Mouse (Mus musculus): ENCODE data around the gene Lsamp. TPM values are rescaled to one million over a fixed set of nuclear protein-coding genes. Genes with fewer than 3 reads are reported as not detected.

The Lsamp gene
- total and polyA plus RNA-seq, 3 experiments, result 0.97 to 2.3 (median 1.1) TPM

DNA sequence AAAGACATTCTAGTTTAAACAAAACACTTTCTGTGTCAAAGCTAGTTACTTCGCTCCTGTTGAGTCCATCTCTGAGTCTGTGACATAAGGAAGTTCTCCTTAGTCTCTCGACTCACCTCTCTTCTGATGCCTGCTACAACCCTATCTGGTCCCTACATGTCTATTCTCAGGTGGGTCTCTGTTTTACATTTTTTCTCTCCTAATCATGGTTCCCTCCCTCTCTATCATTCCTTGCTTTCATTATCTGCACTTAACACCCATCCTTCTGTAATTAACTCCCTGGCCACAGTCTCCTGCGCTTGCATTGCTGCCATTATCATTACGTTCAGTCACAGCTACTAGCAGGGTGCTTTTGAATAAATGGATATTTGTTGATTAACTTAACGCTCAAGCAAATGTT, 726.3 kb downstream of the Lsamp start:
- no peaks in the 10 kb centered on the region for H3K79me2 ChIP-seq (replicated peaks; ENCODE audit: control insufficient read depth, insufficient read depth, low read length)
- no peak for TF ChIP-seq POLR2A (IDR thresholded peaks at IDR 0.05; ENCODE audit: insufficient read depth, low read depth, low read length)
- no peak for TF ChIP-seq EP300 (IDR thresholded peaks at IDR 0.05; ENCODE audit: insufficient read depth, low read depth, low read length)
- no peak for TF ChIP-seq CTCF (IDR thresholded peaks at IDR 0.05)
- intact Hi-C loops (cut with DNase I), result no loop called here
- H3K4me1 ChIP-seq (ENCODE audit: control insufficient read depth, insufficient read depth, low read length), result no peaks in the 10 kb centered on the region
- H3K27me3 ChIP-seq (ENCODE audit: control insufficient read depth, insufficient read depth, low read length), result no peaks in the 10 kb centered on the region
- no peak overlapping the region for H3K27ac ChIP-seq
- no peaks in the 10 kb centered on the region; the same call in 1 of the 2 replicates for H3K36me3 ChIP-seq (ENCODE audit: control insufficient read depth, insufficient read depth, low read length)
- H3K4me3 ChIP-seq, result no peak overlapping the region
- 74% methylated on average over 5 of the region's 5 CpGs for WGBS
- DNase-seq, result no peak
- H3K9ac ChIP-seq (ENCODE audit: low read depth, low read length), result no peak overlapping the region

GRCm38 (mm10) chr16:40713725-40714124, 729.6 kb downstream of the Lsamp start:
- Histone ChIP-seq H3K36me3 (ENCODE audit: control insufficient read depth, insufficient read depth, low read length) (no peaks in the 10 kb centered on the region; the same call in 1 of the 2 replicates), H3K4me1 (ENCODE audit: control insufficient read depth, insufficient read depth, low read length) (no peaks in the 10 kb centered on the region), H3K27ac (no peak overlapping the region), H3K79me2 (replicated peaks; ENCODE audit: control insufficient read depth, insufficient read depth, low read length) (no peaks in the 10 kb centered on the region), H3K4me3 (no peak overlapping the region), H3K27me3 (ENCODE audit: control insufficient read depth, insufficient read depth, low read length) (no peaks in the 10 kb centered on the region), H3K9ac (ENCODE audit: low read depth, low read length) (no peak overlapping the region)
- DNase-seq, result no peak
- intact Hi-C loops (cut with DNase I), result no loop called here
- TF ChIP-seq CTCF (IDR thresholded peaks at IDR 0.05) (no peak), POLR2A (IDR thresholded peaks at IDR 0.05; ENCODE audit: insufficient read depth, low read depth, low read length) (no peak), EP300 (IDR thresholded peaks at IDR 0.05; ENCODE audit: insufficient read depth, low read depth, low read length) (no peak)
- 61% methylated on average over 3 of the region's 3 CpGs for WGBS

- WGBS, result 36% methylated on average over 6 of the region's 6 CpGs
- H3K4me1 ChIP-seq (ENCODE audit: control insufficient read depth, insufficient read depth, low read length), result no peaks in the 10 kb centered on the region
- intact Hi-C loops (cut with DNase I), result no loop called here
Measured at GRCm38 (mm10) chr16:40739015-40739414, 754.9 kb downstream of the Lsamp start.

GRCm38 (mm10) chr16:40739771-40740170, 755.6 kb downstream of the Lsamp start:
- Histone ChIP-seq H3K79me2 (replicated peaks; ENCODE audit: control insufficient read depth, insufficient read depth, low read length) (no peaks in the 10 kb centered on the region), H3K9ac (ENCODE audit: low read depth, low read length) (no peak overlapping the region), H3K27ac (no peak overlapping the region), H3K4me1 (ENCODE audit: control insufficient read depth, insufficient read depth, low read length) (no peaks in the 10 kb centered on the region), H3K4me3 (no peak overlapping the region), H3K36me3 (ENCODE audit: control insufficient read depth, insufficient read depth, low read length) (no peaks in the 10 kb centered on the region), H3K27me3 (ENCODE audit: control insufficient read depth, insufficient read depth, low read length) (no peaks in the 10 kb centered on the region)
- 82% methylated on average over 6 of the region's 6 CpGs for WGBS
- no peak for TF ChIP-seq CTCF (IDR thresholded peaks at IDR 0.05)
- no peak for TF ChIP-seq POLR2A (IDR thresholded peaks at IDR 0.05; ENCODE audit: insufficient read depth, low read depth, low read length)
- no peak for TF ChIP-seq EP300 (IDR thresholded peaks at IDR 0.05; ENCODE audit: insufficient read depth, low read depth, low read length)
- DNase-seq, result no peak
- intact Hi-C loops (cut with DNase I), result no loop called here

More at GRCm38 (mm10) chr16:40739015-40739414, 754.9 kb downstream of the Lsamp start:
- no peak overlapping the region for H3K27ac ChIP-seq
- TF ChIP-seq EP300 (IDR thresholded peaks at IDR 0.05; ENCODE audit: insufficient read depth, low read depth, low read length) (no peak), CTCF (IDR thresholded peaks at IDR 0.05) (peak; percentile 55)
- H3K27me3 ChIP-seq (ENCODE audit: control insufficient read depth, insufficient read depth, low read length), result no peaks in the 10 kb centered on the region
- H3K9ac ChIP-seq (ENCODE audit: low read depth, low read length), result no peak overlapping the region
- no peaks in the 10 kb centered on the region for H3K79me2 ChIP-seq (replicated peaks; ENCODE audit: control insufficient read depth, insufficient read depth, low read length)
- no peak overlapping the region for H3K4me3 ChIP-seq
- DNase-seq, result peak in 1 of 2 experiments; percentile 20
- no peaks in the 10 kb centered on the region for H3K36me3 ChIP-seq (ENCODE audit: control insufficient read depth, insufficient read depth, low read length)

DNA sequence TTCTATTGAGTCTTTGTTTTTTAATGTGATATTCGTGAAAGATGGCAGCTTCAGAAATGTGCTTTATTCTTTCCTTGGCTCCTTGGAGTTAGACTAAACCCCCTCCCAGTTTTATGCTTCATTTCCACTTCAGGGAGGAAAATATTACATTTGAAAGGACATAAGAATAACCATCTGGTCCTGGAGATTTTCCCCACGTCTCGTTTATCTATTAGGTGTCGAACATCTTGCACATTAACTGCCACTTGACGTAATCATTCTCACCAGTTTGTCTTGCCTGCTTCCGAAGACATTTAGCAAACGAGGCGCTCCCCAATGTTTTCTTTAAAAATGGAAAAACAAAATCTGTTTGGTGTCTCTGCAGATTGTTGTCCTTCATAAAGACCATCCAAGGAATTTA, 756.1 kb downstream of the Lsamp start:
- 62% methylated on average over 8 of the region's 8 CpGs for WGBS
- DNase-seq, result no peak
- Histone ChIP-seq H3K27ac (no peak overlapping the region), H3K79me2 (replicated peaks; ENCODE audit: control insufficient read depth, insufficient read depth, low read length) (no peaks in the 10 kb centered on the region), H3K9ac (ENCODE audit: low read depth, low read length) (no peak overlapping the region), H3K36me3 (ENCODE audit: control insufficient read depth, insufficient read depth, low read length) (no peaks in the 10 kb centered on the region), H3K4me3 (no peak overlapping the region), H3K27me3 (ENCODE audit: control insufficient read depth, insufficient read depth, low read length) (no peaks in the 10 kb centered on the region), H3K4me1 (ENCODE audit: control insufficient read depth, insufficient read depth, low read length) (no peaks in the 10 kb centered on the region)
- intact Hi-C loops (cut with DNase I), result no loop called here
- TF ChIP-seq CTCF (IDR thresholded peaks at IDR 0.05), result no peak
- TF ChIP-seq EP300 (IDR thresholded peaks at IDR 0.05; ENCODE audit: insufficient read depth, low read depth, low read length), result no peak
- TF ChIP-seq POLR2A (IDR thresholded peaks at IDR 0.05; ENCODE audit: insufficient read depth, low read depth, low read length), result no peak

DNA sequence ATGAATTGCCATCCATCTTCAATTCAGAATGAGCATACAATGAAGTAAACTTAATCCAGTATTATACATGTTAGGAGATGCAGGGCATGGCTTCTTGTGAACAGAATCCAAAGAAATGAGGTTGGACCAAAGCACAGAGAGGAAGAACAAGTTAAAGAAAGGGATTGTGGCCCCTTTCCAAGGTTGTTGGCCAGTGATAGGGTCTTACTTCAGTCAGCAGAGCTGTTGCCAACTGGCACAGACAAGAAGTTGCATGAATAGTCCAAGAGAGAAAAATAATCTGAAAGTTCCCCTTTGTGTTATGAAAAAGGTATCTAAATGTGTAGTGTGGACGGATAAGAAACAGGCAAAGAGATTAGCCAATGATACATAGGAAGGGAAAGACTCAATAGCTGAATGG, 843.0 kb downstream of the Lsamp start:
- no peaks in the 10 kb centered on the region for H3K27me3 ChIP-seq (ENCODE audit: control insufficient read depth, insufficient read depth, low read length)
- H3K9ac ChIP-seq (ENCODE audit: low read depth, low read length), result no peak overlapping the region
- intact Hi-C loops (cut with DNase I), result no loop called here
- H3K36me3 ChIP-seq (ENCODE audit: control insufficient read depth, insufficient read depth, low read length), result no peaks in the 10 kb centered on the region
- DNase-seq, result no peak
- no peak overlapping the region for H3K27ac ChIP-seq
- no peak for TF ChIP-seq POLR2A (IDR thresholded peaks at IDR 0.05; ENCODE audit: insufficient read depth, low read depth, low read length)
- TF ChIP-seq CTCF (IDR thresholded peaks at IDR 0.05), result no peak
- no peak for TF ChIP-seq EP300 (IDR thresholded peaks at IDR 0.05; ENCODE audit: insufficient read depth, low read depth, low read length)
- no peaks in the 10 kb centered on the region for H3K4me1 ChIP-seq (ENCODE audit: control insufficient read depth, insufficient read depth, low read length)
- WGBS, result 20% methylated on average over 1 of the region's 1 CpGs
- no peak overlapping the region for H3K4me3 ChIP-seq
- H3K79me2 ChIP-seq (replicated peaks; ENCODE audit: control insufficient read depth, insufficient read depth, low read length), result no peaks in the 10 kb centered on the region
